Mouse (Mus musculus): Measurements from ENCODE around the gene Ttyh3. TPM values are rescaled to one million over a fixed set of nuclear protein-coding genes. Genes with fewer than 3 reads are reported as not detected.
A peak's percentile ranks its signal among the peaks of the same experiment; 100 is the strongest.

The Ttyh3 gene
- total and polyA plus RNA-seq, 3 experiments: 5.9 to 35.7 TPM; not detected in 1

- Histone ChIP-seq H3K4me1 (ENCODE audit: control insufficient read depth in 1 of 2, insufficient read depth in 2 of 2, low read length in 2 of 2) (no peaks in the 10 kb centered on the region), H3K36me3 (ENCODE audit: control insufficient read depth in 1 of 2, insufficient read depth in 2 of 2, low read length in 2 of 2) (no peaks in the 10 kb centered on the region), H3K27ac (ENCODE audit: control insufficient read depth, low read depth, low read length) (no peak overlapping the region), H3K27me3 (ENCODE audit: control insufficient read depth in 1 of 2, insufficient read depth in 2 of 2, low read length in 2 of 2) (no peaks in the 10 kb centered on the region), H3K9me3 (replicated peaks; ENCODE audit: insufficient read depth, low read length) (no peaks in the 10 kb centered on the region), H3K79me2 (ENCODE audit: control insufficient read depth, insufficient read depth, low read length, poor library complexity) (no peaks in the 10 kb centered on the region), H3K4me3 (ENCODE audit: control insufficient read depth in 1 of 2, insufficient read depth in 1 of 2, low read depth in 2 of 2, low read length in 2 of 2) (no peak overlapping the region), H3K9ac (ENCODE audit: control insufficient read depth, low read depth, low read length, poor library complexity, severe bottlenecking) (no peak overlapping the region)
- DNase-seq (ENCODE audit: low read depth, low spot score): peak; percentile 66
- TF ChIP-seq RAD21 (IDR thresholded peaks at IDR 0.05; ENCODE audit: low read depth, low read length) (peak; percentile 76), ZC3H11A (IDR thresholded peaks at IDR 0.05; ENCODE audit: low read depth, low read length) (peak; percentile 48; the same call in 1 of the 2 replicates), UBTF (IDR thresholded peaks at IDR 0.05; ENCODE audit: borderline replicate concordance, insufficient read depth, low read depth, low read length) (no peak), MEF2A (IDR thresholded peaks at IDR 0.05; ENCODE audit: extremely low read depth, insufficient replicate concordance, low read depth, low read length, poor library complexity, severe bottlenecking) (no peak), CTCF (IDR thresholded peaks at IDR 0.05 in 2 of 3, conservative IDR thresholded peaks at IDR 0.05 in 1 of 3; ENCODE audit: control insufficient read depth in 1 of 3, insufficient read depth in 1 of 3, low read depth in 2 of 3, low read length in 3 of 3, poor library complexity in 1 of 3, severe bottlenecking in 1 of 3) (peak; percentile 83 to 89 (median 85)), E2F4 (IDR thresholded peaks at IDR 0.05; ENCODE audit: borderline replicate concordance, low read depth, low read length) (no peak), MYC (IDR thresholded peaks at IDR 0.05; ENCODE audit: low read depth, low read length) (no peak), SIN3A (IDR thresholded peaks at IDR 0.05; ENCODE audit: low read length) (no peak), SMC3 (IDR thresholded peaks at IDR 0.05; ENCODE audit: low read depth, low read length) (peak; percentile 76)
Measured at GRCm38 (mm10) chr5:140684343-140685148, 35.7 kb upstream of the Ttyh3 start.

GRCm38 (mm10) chr5:140682113-140682512, 33.3 kb upstream of the Ttyh3 start:
- TF ChIP-seq RCOR1 (IDR thresholded peaks at IDR 0.05; ENCODE audit: low read depth, low read length) (no peak), MAZ (IDR thresholded peaks at IDR 0.05; ENCODE audit: low read depth, low read length) (no peak), HCFC1 (IDR thresholded peaks at IDR 0.05; ENCODE audit: low read depth, low read length) (no peak), ZKSCAN1 (IDR thresholded peaks at IDR 0.05; ENCODE audit: low read depth, low read length) (no peak), E2F4 (IDR thresholded peaks at IDR 0.05; ENCODE audit: borderline replicate concordance, low read depth, low read length) (no peak)
- Histone ChIP-seq H3K9ac (ENCODE audit: control insufficient read depth, low read depth, low read length, poor library complexity, severe bottlenecking) (no peak overlapping the region), H3K4me1 (ENCODE audit: control insufficient read depth in 1 of 2, insufficient read depth in 2 of 2, low read length in 2 of 2) (no peaks in the 10 kb centered on the region), H3K27me3 (ENCODE audit: control insufficient read depth in 1 of 2, insufficient read depth in 2 of 2, low read length in 2 of 2) (no peaks in the 10 kb centered on the region), H3K27ac (ENCODE audit: control insufficient read depth, low read depth, low read length) (no peak overlapping the region), H3K79me2 (ENCODE audit: control insufficient read depth, insufficient read depth, low read length, poor library complexity) (no peaks in the 10 kb centered on the region), H3K9me3 (replicated peaks; ENCODE audit: insufficient read depth, low read length) (no peaks in the 10 kb centered on the region), H3K36me3 (ENCODE audit: control insufficient read depth in 1 of 2, insufficient read depth in 2 of 2, low read length in 2 of 2) (no peaks in the 10 kb centered on the region), H3K4me3 (ENCODE audit: control insufficient read depth in 1 of 2, insufficient read depth in 1 of 2, low read depth in 2 of 2, low read length in 2 of 2) (no peak overlapping the region)
- DNase-seq (ENCODE audit: low read depth, low spot score): no peak
